Mouse (Mus musculus) G1E (cell line): ENCODE results near the gene Plagl2. TPM values are rescaled to one million over a fixed set of nuclear protein-coding genes. Genes with fewer than 3 reads are reported as not detected.
"Not testable (repeated sequence)": the region's sequence is repeated elsewhere in the genome, so short reads cannot be mapped to it uniquely, and the experiment has no call there.

Source experiments
- ATAC-seq: 2 replicates; pipeline ENCODE4 v1.8.0; 2016; ENCODE audit warnings: mild to moderate bottlenecking; ENCODE audit not compliant: insufficient number of reproducible peaks, poor library complexity, low FRiP score, severe bottlenecking; ENCODE audit errors: extremely low read depth
- DNase-seq: peaks from one replicate; pipeline ENCODE4 v3.0.0; 2012; ENCODE audit warnings: low spot score
- H3K27me3 ChIP-seq: 2 replicates; pipeline ENCODE4 v1.6.1; 2012; ENCODE audit warnings: mild to moderate bottlenecking, low read length, inconsistent platforms; ENCODE audit not compliant: insufficient read depth
- H3K36me3 ChIP-seq: replicated peaks from 2 replicates; pipeline ENCODE3; 2012; ENCODE audit warnings: mild to moderate bottlenecking, inconsistent platforms
- H3K4me1 ChIP-seq: 2 replicates; pipeline ENCODE4 v1.6.1; 2012; ENCODE audit warnings: low read depth, low read length, inconsistent platforms, mixed read lengths; ENCODE audit not compliant: insufficient read depth
- H3K4me3 ChIP-seq: 2 replicates; pipeline ENCODE4 v1.5.1; 2012; ENCODE audit warnings: low read depth, mild to moderate bottlenecking, inconsistent platforms, low read length, moderate library complexity, mixed read lengths
- H3K9me3 ChIP-seq: replicated peaks from 2 replicates; pipeline ENCODE4 v1.6.1; 2012; ENCODE audit warnings: inconsistent platforms
- CTCF ChIP-seq: IDR thresholded peaks from 2 replicates; pipeline ENCODE4 v1.5.1; 2012; ENCODE audit warnings: low read depth, low read length, inconsistent platforms, mixed read lengths
- GATA1 ChIP-seq: IDR thresholded peaks from 2 replicates; pipeline ENCODE4 v1.6.1; 2012; ENCODE audit warnings: borderline replicate concordance, low read length, inconsistent platforms, mixed read lengths
- GATA2 ChIP-seq: IDR thresholded peaks from 2 replicates; pipeline ENCODE4 v1.6.1; 2012; ENCODE audit warnings: low read depth, low read length, inconsistent platforms, borderline replicate concordance
- POLR2AphosphoS5 ChIP-seq: IDR thresholded peaks from 2 replicates; pipeline ENCODE4 v1.6.1; 2012; ENCODE audit warnings: low read depth, low read length, inconsistent platforms; ENCODE audit not compliant: insufficient replicate concordance
- TAL1 ChIP-seq: conservative IDR thresholded peaks from 2 replicates; pipeline ENCODE4 v1.6.1; 2012; ENCODE audit warnings: low read depth, low read length, inconsistent platforms, mixed read lengths
- polyA plus RNA-seq: library from polyadenylated mRNA; stranded (reverse); fragments of >175 nt; gene quantifications from 2 replicates; pipeline ENCODE4 v1.2.3, GENCODE M21; 2012
- total RNA-seq, 2 experiments: library from RNA; stranded (forward) in 1 of 2; stranded (reverse) in 1 of 2; fragments of 200-1000 nt in 1 of 2; fragments of >200 nt in 1 of 2; fragmentation: Nextera tagmentation in 1 of 2; gene quantifications; 2 replicates each; pipeline ENCODE4 v1.2.3; 2014 to 2017

Gene Plagl2
- total RNA-seq (2014; fragmentation: Nextera tagmentation) (106 and 108 TPM in 2 replicates), total RNA-seq (2017) (11.0 and 12.5 TPM in 2 replicates), polyA plus RNA-seq (27.5 and 35.9 TPM in 2 replicates)

DNA sequence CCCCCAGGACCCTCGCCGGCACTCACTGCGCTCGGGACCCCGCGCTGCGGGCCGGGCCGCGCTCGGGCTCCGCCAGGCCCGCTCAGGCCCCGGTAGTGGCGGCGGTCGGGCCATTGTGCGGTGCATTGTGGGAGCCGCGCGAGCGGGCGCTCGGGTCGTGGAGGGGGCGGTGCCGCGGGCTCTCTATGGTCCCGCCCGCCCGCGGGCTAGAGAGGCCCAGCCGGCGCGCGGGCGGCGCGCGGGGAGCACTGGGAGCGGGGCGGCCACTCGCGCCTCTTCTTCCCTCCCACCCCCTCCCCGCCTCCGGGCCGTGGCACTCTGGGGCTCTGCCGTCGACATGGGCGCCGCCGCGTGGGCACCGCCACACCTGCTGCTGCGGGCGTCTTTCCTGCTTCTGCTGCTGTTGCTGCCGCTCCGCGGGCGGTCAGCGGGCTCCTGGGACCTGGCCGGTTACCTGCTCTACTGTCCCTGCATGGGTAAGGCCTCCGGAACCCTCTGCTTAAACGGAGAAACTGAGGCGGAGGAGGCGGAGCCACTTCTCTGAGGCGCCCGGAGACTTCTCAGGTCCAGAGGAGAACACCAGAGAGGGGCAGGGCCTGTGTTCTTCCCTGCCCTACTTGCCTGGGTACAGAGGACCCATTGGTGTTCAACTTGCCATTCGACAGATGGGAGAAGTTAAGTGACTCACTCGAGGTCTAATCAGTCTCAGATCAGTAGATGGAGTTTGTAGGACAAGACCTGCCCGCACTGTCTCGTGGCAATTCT lies at the start of gene Plagl2, which contains the start of gene Pofut1:
Gene Plagl2 (minus strand): TSS at position 177 of the 765 bp plus-strand sequence.
Gene Pofut1 (plus strand): TSS at position 284 of the 765 bp plus-strand sequence.
- DNase-seq: peak; percentile 85
- Histone ChIP-seq H3K4me3 (peak within 1 kb of the TSS; percentile 88), H3K4me1 (peaks cover 62% of the 10 kb centered on the region), H3K36me3 (peaks cover 59% of the 10 kb centered on the region), H3K9me3 (no peaks in the 10 kb centered on the region), H3K27me3 (no peaks in the 10 kb centered on the region)
- TF ChIP-seq TAL1 (no peak), GATA2 (no peak), GATA1 (no peak), POLR2AphosphoS5 (no peak), CTCF (no peak)
- peak; percentile 38 for ATAC-seq

DNA sequence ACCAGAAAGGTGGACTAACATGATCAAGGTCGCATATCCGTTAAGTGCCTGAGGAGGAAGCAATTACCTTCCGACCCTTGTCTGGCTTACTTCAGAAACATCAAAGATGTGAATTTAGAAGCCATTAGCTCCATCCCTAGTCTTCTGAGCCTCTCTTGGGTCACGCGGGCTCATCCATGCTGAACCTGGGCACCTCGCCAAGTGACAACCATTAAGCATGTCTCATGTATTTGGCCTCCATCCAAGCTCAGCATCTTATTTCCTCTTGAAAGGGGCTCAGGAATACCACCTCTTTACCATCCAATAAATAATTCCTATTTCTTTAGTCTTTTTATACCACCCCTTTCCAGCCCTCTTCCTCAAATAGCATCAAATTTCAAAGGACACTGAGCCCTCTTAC lies 46.6 kb upstream of the Plagl2 start:
- peaks cover 39% of the 10 kb centered on the region for H3K4me1 ChIP-seq
- H3K4me3 ChIP-seq: no peak overlapping the region
- H3K36me3 ChIP-seq: no peaks in the 10 kb centered on the region
- TF ChIP-seq GATA1 (no peak), TAL1 (no peak), CTCF (no peak), POLR2AphosphoS5 (no peak), GATA2 (no peak)
- no peaks in the 10 kb centered on the region for H3K9me3 ChIP-seq
- DNase-seq (no peak), ATAC-seq (no peak)
- no peaks in the 10 kb centered on the region for H3K27me3 ChIP-seq

DNA sequence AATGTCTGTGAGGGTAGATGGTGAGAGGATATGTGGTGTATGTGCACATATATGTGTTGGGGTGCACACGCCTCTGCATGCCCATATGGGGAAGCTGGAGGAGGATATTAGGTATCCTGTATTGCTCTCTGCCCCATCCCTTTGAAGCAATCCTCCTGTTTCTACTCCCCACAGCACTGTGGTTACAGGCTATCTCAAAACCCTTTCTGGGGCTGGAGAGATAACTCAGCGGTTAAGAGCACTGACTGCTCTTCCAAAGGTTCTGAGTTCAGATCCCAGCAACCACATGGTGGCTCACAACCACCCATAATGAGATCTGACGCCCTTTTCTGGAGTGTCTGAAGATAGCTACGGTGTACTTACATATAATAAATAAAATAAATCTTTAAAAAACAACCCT lies 45.3 kb upstream of the Plagl2 start:
- no peaks in the 10 kb centered on the region for H3K27me3 ChIP-seq
- H3K9me3 ChIP-seq: no peaks in the 10 kb centered on the region
- TF ChIP-seq CTCF (no peak), GATA1 (no peak), TAL1 (no peak)
- no peak for DNase-seq
- ATAC-seq: no peak
- H3K4me3 ChIP-seq: no peak overlapping the region
- H3K4me1 ChIP-seq: peaks cover 26% of the 10 kb centered on the region
- H3K36me3 ChIP-seq: no peaks in the 10 kb centered on the region

DNA sequence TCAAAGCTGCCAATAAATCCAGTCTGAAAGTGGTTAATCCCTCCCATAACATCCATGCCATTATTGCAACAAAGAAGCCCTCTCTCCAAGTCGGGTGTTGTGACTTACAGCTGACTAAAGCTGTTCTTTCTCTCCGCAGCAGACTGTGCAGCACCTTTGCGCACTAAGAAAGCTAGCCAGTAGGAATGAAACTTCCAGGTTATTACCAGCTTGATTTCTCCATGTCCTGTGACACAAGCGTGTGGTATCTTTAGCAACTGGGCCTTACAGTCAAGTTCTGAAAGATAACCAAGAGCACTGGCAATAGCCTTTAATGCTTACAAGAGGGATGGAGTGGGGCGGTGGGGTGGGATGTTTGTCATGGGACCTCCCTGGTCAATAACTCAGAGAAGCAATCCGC lies 42.7 kb upstream of the Plagl2 start:
- peaks cover 15% of the 10 kb centered on the region for H3K4me1 ChIP-seq
- no peak overlapping the region for H3K4me3 ChIP-seq
- TF ChIP-seq TAL1 (no peak), GATA2 (no peak), CTCF (no peak), GATA1 (no peak), POLR2AphosphoS5 (no peak)
- no peaks in the 10 kb centered on the region for H3K27me3 ChIP-seq
- ATAC-seq (no peak), DNase-seq (no peak)
- H3K9me3 ChIP-seq: no peaks in the 10 kb centered on the region
- no peaks in the 10 kb centered on the region for H3K36me3 ChIP-seq

DNA sequence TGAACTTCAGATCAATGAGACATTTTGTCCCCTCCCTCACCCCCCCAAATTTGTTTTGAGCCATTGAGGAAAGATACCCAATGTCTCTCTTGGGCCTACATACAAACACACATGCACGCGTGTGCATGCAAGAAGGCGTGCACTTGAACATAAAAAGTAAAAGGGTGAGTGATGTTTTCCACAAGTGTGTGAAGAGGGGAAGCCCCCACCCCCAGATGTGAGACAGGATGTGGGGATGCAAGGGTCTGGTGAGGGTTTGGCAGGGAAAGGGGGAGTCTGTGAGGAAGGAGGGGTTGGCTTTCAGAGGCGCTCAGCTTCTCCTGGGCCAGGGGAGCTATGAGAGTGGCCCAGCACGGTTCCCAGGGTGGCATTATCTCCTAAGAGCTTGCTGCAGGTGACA lies 37.1 kb upstream of the Plagl2 start:
- DNase-seq: no peak
- TF ChIP-seq TAL1 (no peak), GATA1 (no peak), GATA2 (no peak), CTCF (no peak), POLR2AphosphoS5 (no peak)
- H3K4me1 ChIP-seq: peaks cover 30% of the 10 kb centered on the region
- H3K36me3 ChIP-seq: no peaks in the 10 kb centered on the region
- no peak overlapping the region for H3K4me3 ChIP-seq
- no peak for ATAC-seq
- no peaks in the 10 kb centered on the region; the same call in 1 of the 2 replicates for H3K9me3 ChIP-seq
- no peaks in the 10 kb centered on the region for H3K27me3 ChIP-seq

DNA sequence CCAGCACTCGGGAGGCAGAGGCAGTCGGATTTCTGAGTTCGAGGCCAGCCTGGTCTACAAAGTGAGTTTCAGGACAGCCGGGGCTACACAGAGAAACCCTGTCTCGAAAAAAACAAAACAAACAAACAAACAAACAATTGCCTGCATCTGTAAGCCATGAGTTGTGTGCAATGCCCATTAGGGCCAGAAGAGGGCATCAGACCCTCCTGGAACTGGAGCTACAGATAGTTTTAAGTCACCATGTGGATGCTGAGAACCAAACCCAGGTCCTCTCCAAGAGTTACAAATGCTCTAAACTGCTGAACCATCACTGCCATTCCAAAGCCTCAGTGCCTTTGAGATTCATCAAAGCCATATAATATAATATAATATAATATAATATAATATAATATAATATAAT lies 35.6 kb upstream of the Plagl2 start:
- H3K9me3 ChIP-seq, DNase-seq, H3K36me3 ChIP-seq, H3K27me3 ChIP-seq, ATAC-seq, H3K4me3 ChIP-seq: not testable (repeated sequence)
- peaks cover 36% of the 10 kb centered on the region for H3K4me1 ChIP-seq

DNA sequence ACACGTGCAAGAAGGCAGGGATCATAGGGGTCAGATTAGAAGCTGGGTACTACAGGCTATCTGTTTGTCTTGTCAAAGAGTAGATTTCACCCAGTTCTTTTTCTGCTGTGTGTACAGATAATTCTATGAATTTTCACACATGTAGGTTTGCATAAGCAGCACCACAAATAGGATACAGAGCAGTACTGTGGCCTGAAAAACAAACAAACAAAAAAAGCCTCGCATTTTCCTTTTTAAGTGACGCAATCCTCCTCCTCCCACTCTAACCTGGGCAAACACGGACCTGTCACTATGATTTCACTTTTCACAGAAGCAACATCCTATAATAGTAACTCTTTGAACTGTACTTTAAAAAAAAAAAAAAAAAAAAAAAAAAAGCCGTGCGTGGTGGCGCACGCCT lies 35.2 kb upstream of the Plagl2 start:
- TF ChIP-seq GATA2 (no peak), CTCF (no peak), TAL1 (no peak), GATA1 (no peak), POLR2AphosphoS5 (no peak)
- ATAC-seq: no peak

DNA sequence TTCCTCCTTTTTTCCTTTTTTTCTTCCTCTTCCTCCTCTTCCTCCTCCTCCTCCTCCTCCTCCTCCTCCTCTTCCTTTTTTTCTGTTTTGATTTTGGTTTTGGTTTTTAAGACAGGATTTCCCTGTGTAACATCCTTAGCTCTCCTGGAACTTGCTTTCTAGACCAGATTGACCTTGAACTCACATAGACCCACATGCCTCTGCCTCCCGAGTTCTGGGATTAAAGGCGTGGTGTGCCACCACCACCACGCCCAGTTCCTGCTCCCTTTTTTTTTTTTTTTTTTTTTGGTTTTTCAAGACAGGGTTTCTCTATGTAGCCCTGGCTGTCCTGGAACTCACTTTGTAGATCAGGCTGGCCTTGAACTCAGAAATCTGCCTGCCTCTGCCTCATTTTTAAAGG lies 34.4 kb upstream of the Plagl2 start:
- not testable (repeated sequence) for H3K4me3 ChIP-seq, DNase-seq, H3K9me3 ChIP-seq, H3K36me3 ChIP-seq, H3K27me3 ChIP-seq, ATAC-seq
- peaks cover 46% of the 10 kb centered on the region for H3K4me1 ChIP-seq

More for the DNA sequence above, 35.2 kb upstream of the Plagl2 start:
- no peaks in the 10 kb centered on the region for H3K27me3 ChIP-seq
- H3K4me1 ChIP-seq: peaks cover 38% of the 10 kb centered on the region
- DNase-seq: no peak
- H3K36me3 ChIP-seq: no peaks in the 10 kb centered on the region
- H3K4me3 ChIP-seq: no peak overlapping the region
- H3K9me3 ChIP-seq: no peaks in the 10 kb centered on the region; the same call in 1 of the 2 replicates
